Mouse (Mus musculus) liver, embryonic 14.5 days (tissue): ENCODE data around the gene Cpb2. TPM values are rescaled to one million over a fixed set of nuclear protein-coding genes. Genes with fewer than 3 reads are reported as not detected.

Source experiments
- ATAC-seq: fragments of 200-750 bp; cut with Nextera tagmentation; 2 replicates; pipeline ENCODE4 v1.8.0; 2017; ENCODE audit warnings: moderate number of reproducible peaks, mild to moderate bottlenecking, moderate library complexity; ENCODE audit not compliant: insufficient read depth
- DNase-seq, 3 experiments: peaks; one replicate each; pipeline ENCODE4 v3.0.0-alpha.2; 2012 to 2013; ENCODE audit warnings: low read depth in 3 of 3, low spot score in 3 of 3
- H3K27ac ChIP-seq: fragments of 300-500 bp; sonication (generic); 2 replicates; pipeline ENCODE4 v1.5.1; 2014; ENCODE audit warnings: moderate library complexity, mild to moderate bottlenecking, control low read depth, inconsistent platforms
- H3K27me3 ChIP-seq: fragments of 300-500 bp; sonication (generic); 2 replicates; pipeline ENCODE4 v1.6.1; 2014; ENCODE audit warnings: mild to moderate bottlenecking, low read length, moderate library complexity; ENCODE audit not compliant: control insufficient read depth, insufficient read depth
- H3K36me3 ChIP-seq: fragments of 300-500 bp; sonication (generic); replicated peaks from 2 replicates; pipeline ENCODE4 v1.6.1; 2014; ENCODE audit warnings: low read depth; ENCODE audit not compliant: control insufficient read depth, insufficient read depth
- H3K4me1 ChIP-seq, 2 experiments: fragments of 200-500 bp in 1 of 2; fragments of 300-500 bp in 1 of 2; sonication (generic) in 1 of 2; replicated peaks; 2 replicates each; pipeline ENCODE4 v1.6.1; 2012 to 2014; ENCODE audit warnings: antibody characterized with exemption in 1 of 2, inconsistent platforms in 1 of 2, low read length in 1 of 2; ENCODE audit not compliant: control insufficient read depth in 2 of 2, insufficient read depth in 2 of 2
- H3K4me2 ChIP-seq: fragments of 300-500 bp; sonication (generic); 2 replicates; pipeline ENCODE4 v1.6.1; 2014; ENCODE audit warnings: low read depth, mild to moderate bottlenecking, control low read depth, moderate library complexity
- H3K4me3 ChIP-seq, 2 experiments: fragments of 200-500 bp in 1 of 2; fragments of 300-500 bp in 1 of 2; sonication (generic) in 1 of 2; 2 replicates each; pipeline ENCODE4 v1.5.1; 2012 to 2014; ENCODE audit warnings: low read depth in 2 of 2, low read length in 2 of 2, mild to moderate bottlenecking in 2 of 2, control low read depth in 1 of 2, inconsistent platforms in 1 of 2, moderate library complexity in 1 of 2; ENCODE audit not compliant: insufficient read depth in 1 of 2
- H3K9ac ChIP-seq: fragments of 300-500 bp; sonication (generic); replicated peaks from 2 replicates; pipeline ENCODE4 v1.6.1; 2014; ENCODE audit warnings: mild to moderate bottlenecking, control low read depth, moderate library complexity
- H3K9me3 ChIP-seq: fragments of 300-500 bp; sonication (generic); 2 replicates; pipeline ENCODE4 v1.6.1; 2016; ENCODE audit warnings: low read length, mixed read lengths; ENCODE audit not compliant: control insufficient read depth
- CTCF ChIP-seq: IDR thresholded peaks from 2 replicates; pipeline ENCODE4 v1.5.1; 2016; ENCODE audit warnings: antibody characterized with exemption, low read depth, control low read depth
- EP300 ChIP-seq: IDR thresholded peaks from 2 replicates; pipeline ENCODE4 v1.6.1; 2016; ENCODE audit warnings: antibody characterized with exemption, low read depth
- WGBS: fragments of 180-500 bp; shearing (Covaris S2); extraction: QIAGEN DNeasy Blood & Tissue Kit; methylation state at CpG from one replicate; pipeline ENCODE4 v1.1.7; 2014; ENCODE audit not compliant: insufficient replicate concordance; 5-methylcytosine and 5-hydroxymethylcytosine counted together
- polyA plus RNA-seq, 2 experiments: library from polyadenylated mRNA; depleted of rRNA in 1 of 2; stranded (reverse) in 1 of 2; unstranded in 1 of 2; fragments of >200 nt; fragmentation: Nextera tagmentation in 1 of 2; extraction: Ambion mirVana in 1 of 2; gene quantifications; 2 replicates each; pipeline versions ENCODE4 v1.2.1 to v1.2.3; 2012 to 2014

Cpb2 gene
- polyA plus RNA-seq, 2 experiments: 62.1 to 93.5 TPM

DNA sequence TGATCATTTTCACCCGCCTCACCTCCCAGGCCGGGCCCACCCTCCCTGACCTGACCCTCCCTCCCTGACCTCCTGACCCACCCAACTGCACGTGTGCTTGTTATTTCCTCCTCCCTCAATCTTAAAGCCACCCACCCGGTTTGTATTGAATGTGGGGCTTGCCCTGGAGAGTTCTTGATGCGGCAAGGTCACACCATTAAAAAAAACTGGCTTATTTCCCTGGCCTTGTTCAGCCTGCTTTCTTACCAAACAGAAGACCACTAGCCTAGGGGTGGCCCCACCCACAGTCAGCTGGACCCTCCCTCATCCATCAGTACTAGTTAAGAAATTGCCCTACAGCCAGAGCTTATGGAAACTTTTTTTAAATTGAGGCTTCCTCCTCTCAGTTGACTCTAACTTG is 61.7 kb downstream of the Cpb2 start:
- H3K4me1 ChIP-seq: no peaks in the 10 kb centered on the region
- ATAC-seq: no peak
- H3K4me2 ChIP-seq: no peak overlapping the region
- no peaks in the 10 kb centered on the region for H3K27me3 ChIP-seq
- no peak overlapping the region for H3K27ac ChIP-seq
- H3K36me3 ChIP-seq: no peaks in the 10 kb centered on the region
- TF ChIP-seq CTCF (no peak), EP300 (no peak)
- DNase-seq: no peak
- WGBS: 59% methylated on average over 5 of the region's 5 CpGs
- no peak overlapping the region for H3K4me3 ChIP-seq
- no peak overlapping the region for H3K9ac ChIP-seq
- no peaks in the 10 kb centered on the region for H3K9me3 ChIP-seq

DNA sequence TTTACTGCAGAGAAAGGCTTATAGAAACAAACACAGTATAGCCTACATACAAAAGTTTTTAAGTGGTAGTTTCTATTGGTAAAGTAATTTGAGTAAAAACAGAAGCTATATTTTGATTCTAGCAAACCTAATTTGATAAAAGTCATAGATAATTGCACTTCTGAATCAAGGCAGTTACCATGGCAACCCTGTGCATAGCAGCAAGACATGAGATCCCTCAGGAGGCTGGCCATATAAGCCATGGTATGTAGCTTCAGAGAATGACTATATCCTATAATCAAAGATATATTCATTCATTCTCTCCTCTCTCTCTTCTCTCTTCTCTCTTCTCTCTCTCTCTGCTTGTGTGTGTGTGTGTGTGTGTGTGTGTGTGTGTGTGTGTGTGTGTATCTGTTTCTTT is 65.8 kb downstream of the Cpb2 start:
- Histone ChIP-seq H3K27me3 (no peaks in the 10 kb centered on the region), H3K9me3 (no peaks in the 10 kb centered on the region), H3K4me1 (no peaks in the 10 kb centered on the region), H3K27ac (no peak overlapping the region), H3K36me3 (no peaks in the 10 kb centered on the region; the same call in 1 of the 2 replicates), H3K4me3 (no peak overlapping the region), H3K9ac (no peak overlapping the region), H3K4me2 (no peak overlapping the region)
- ATAC-seq (no peak), DNase-seq (no peak)
- TF ChIP-seq EP300 (no peak), CTCF (no peak)

DNA sequence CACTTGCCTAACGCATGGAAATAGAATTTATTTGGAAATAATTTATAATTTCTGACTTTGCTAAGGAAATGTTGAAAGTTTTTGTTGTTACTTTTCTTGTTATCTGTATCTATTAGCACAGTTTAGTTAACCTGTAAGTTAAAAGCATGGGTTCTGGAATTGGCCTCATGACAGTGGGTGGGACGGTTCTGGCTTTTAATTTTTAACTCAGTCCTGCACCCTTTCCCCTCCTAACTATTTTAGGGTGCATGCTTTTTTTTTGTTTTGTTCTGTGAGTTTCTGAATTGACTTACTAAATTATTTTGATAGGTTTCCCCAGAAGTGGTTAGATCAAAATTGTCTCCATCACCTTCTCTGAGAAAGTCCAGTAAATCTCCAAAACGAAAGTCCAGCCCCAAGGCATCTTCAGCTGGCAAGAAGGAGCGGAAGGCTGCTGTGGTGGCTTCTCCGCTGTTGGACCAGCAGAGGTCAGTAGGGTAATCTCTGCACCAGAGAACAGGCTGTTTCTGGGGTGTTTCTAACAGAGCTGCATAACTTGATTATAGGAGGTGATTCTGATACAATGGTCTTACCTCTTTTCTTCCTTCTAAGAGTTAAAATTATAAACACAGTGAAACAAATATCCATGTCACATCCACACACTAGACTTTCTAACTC is 67.4 kb downstream of the Cpb2 start:
- no peak overlapping the region for H3K4me2 ChIP-seq
- WGBS: 78% methylated on average over 5 of the region's 5 CpGs
- H3K4me1 ChIP-seq: no peaks in the 10 kb centered on the region
- H3K9ac ChIP-seq: no peak overlapping the region
- H3K36me3 ChIP-seq: no peaks in the 10 kb centered on the region; the same call in 1 of the 2 replicates
- H3K27me3 ChIP-seq: no peaks in the 10 kb centered on the region
- H3K27ac ChIP-seq: no peak overlapping the region
- DNase-seq: no peak
- H3K9me3 ChIP-seq: no peaks in the 10 kb centered on the region
- no peak for ATAC-seq
- H3K4me3 ChIP-seq: no peak overlapping the region
- TF ChIP-seq CTCF (peak; percentile 38), EP300 (no peak)

DNA sequence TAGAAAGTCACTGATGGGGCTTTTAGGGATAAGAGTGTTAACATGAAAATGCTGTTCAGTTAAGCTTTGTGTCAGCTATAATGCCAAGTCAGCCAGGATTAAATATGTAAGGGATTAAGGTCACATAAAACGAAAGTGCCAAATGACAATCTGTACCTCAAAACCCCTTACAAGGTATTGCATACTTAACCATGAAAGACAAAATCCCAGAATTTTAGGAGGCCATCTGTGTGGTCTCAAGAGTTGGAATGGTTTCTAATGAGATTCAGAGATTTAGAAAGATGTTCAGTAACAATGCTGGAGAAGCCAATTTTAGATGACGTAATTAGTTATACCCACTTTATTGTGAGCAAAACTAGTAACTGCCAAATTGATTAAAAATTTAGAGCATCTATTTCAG is 72.4 kb downstream of the Cpb2 start:
- no peaks in the 10 kb centered on the region for H3K27me3 ChIP-seq
- no peaks in the 10 kb centered on the region for H3K4me1 ChIP-seq
- no peaks in the 10 kb centered on the region; the same call in 1 of the 2 replicates for H3K36me3 ChIP-seq
- WGBS: 73% methylated on average over 2 of the region's 2 CpGs
- H3K9me3 ChIP-seq: no peaks in the 10 kb centered on the region
- H3K4me3 ChIP-seq: no peak overlapping the region
- no peak for ATAC-seq
- no peak overlapping the region for H3K27ac ChIP-seq
- no peak overlapping the region for H3K9ac ChIP-seq
- TF ChIP-seq CTCF (no peak), EP300 (no peak)
- no peak overlapping the region for H3K4me2 ChIP-seq
- no peak for DNase-seq

DNA sequence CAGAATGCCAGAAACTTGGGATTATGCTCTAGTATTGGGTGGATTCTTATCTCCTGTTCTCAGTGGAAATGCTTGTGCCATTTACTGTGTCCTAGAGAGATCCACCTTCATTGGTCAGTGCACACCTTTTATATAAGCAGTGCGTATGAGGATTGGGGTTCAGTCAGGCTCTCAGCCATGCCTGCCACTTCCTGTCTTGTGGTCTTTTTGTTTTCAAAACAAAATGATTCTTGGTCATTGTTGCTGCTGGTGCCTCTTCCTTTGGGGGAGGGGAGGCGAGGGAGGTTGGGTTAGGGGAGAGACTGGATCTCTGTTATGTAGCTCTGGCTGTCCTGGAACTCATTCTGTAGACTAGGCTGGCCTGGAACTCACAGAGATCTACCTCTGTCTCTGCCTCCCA is 76.6 kb downstream of the Cpb2 start:
- ATAC-seq (no peak), DNase-seq (no peak)
- H3K36me3 ChIP-seq: peaks cover 8% of the 10 kb centered on the region
- 61% methylated on average over 2 of the region's 2 CpGs for WGBS
- no peak overlapping the region for H3K27ac ChIP-seq
- H3K4me3 ChIP-seq: no peak overlapping the region
- no peak overlapping the region for H3K4me2 ChIP-seq
- no peak for TF ChIP-seq CTCF
- no peak for TF ChIP-seq EP300
- 0 out of 4 replicates have a peak, but pooled peaks cover 0 to 1% of the 10 kb centered on the region in 2 experiments for H3K4me1 ChIP-seq
- no peaks in the 10 kb centered on the region for H3K9me3 ChIP-seq
- H3K27me3 ChIP-seq: no peaks in the 10 kb centered on the region
- H3K9ac ChIP-seq: no peak overlapping the region
